Mouse (Mus musculus) forebrain, embryonic 14.5 days (tissue): ENCODE results near the gene Dact3. TPM values are rescaled to one million over a fixed set of nuclear protein-coding genes. Genes with fewer than 3 reads are reported as not detected.
A peak's percentile ranks its signal among the peaks of the same experiment; 100 is the strongest.

Experiments used
- ATAC-seq: fragments of 200-750 bp; cut with Nextera tagmentation; 2 replicates; pipeline ENCODE4 v1.8.0; 2017; ENCODE audit warnings: mild to moderate bottlenecking, moderate library complexity
- DNase-seq: peaks from one replicate; pipeline ENCODE4 v3.0.0-alpha.2; 2015; ENCODE audit warnings: low spot score
- H3K27ac ChIP-seq: fragments of 300-500 bp; sonication (generic); 2 replicates; pipeline ENCODE4 v1.5.1; 2014; ENCODE audit warnings: low read depth, mild to moderate bottlenecking, control low read depth, low read length, moderate library complexity
- H3K27me3 ChIP-seq: fragments of 300-500 bp; sonication (generic); replicated peaks from 2 replicates; pipeline ENCODE4 v1.6.1; 2014; ENCODE audit warnings: low read length, control low read depth, mixed read lengths; ENCODE audit not compliant: control insufficient read depth, insufficient read depth
- H3K36me3 ChIP-seq: fragments of 300-500 bp; sonication (generic); 2 replicates; pipeline ENCODE4 v1.6.1; 2014; ENCODE audit warnings: low read length, control low read depth; ENCODE audit not compliant: control insufficient read depth, insufficient read depth
- H3K4me1 ChIP-seq: fragments of 300-500 bp; sonication (generic); 2 replicates; pipeline ENCODE4 v1.6.1; 2014; ENCODE audit warnings: antibody characterized with exemption, low read length, control low read depth; ENCODE audit not compliant: control insufficient read depth, insufficient read depth
- H3K4me2 ChIP-seq: fragments of 300-500 bp; sonication (generic); 2 replicates; pipeline ENCODE4 v1.6.1; 2014; ENCODE audit warnings: mild to moderate bottlenecking, control low read depth, low read length
- H3K4me3 ChIP-seq: fragments of 300-500 bp; sonication (generic); 2 replicates; pipeline ENCODE4 v1.5.1; 2014; ENCODE audit warnings: low read depth, low read length, control low read depth
- H3K9ac ChIP-seq: fragments of 300-500 bp; sonication (generic); 2 replicates; pipeline ENCODE4 v1.6.1; 2014; ENCODE audit warnings: mild to moderate bottlenecking, low read length, control low read depth, moderate library complexity
- H3K9me3 ChIP-seq: fragments of 300-500 bp; sonication (generic); replicated peaks from 2 replicates; pipeline ENCODE4 v1.6.1; 2016; ENCODE audit warnings: low read length, control low read depth, mixed read lengths; ENCODE audit not compliant: control insufficient read depth
- WGBS: fragments of 180-500 bp; shearing (Covaris S2); extraction: QIAGEN DNeasy Blood & Tissue Kit; methylation state at CpG from one replicate; pipeline ENCODE4 v1.1.7; 2014; 5-methylcytosine and 5-hydroxymethylcytosine counted together
- polyA plus RNA-seq: library from polyadenylated mRNA; unstranded; fragments of >200 nt; fragmentation: Nextera tagmentation; extraction: Ambion mirVana; gene quantifications from 2 replicates; pipeline ENCODE4 v1.2.1, GENCODE M21; 2014

Gene Dact3
- 3.5 and 4.4 TPM in 2 replicates for polyA plus RNA-seq

DNA sequence AGATGAGACGGTGACA is at the start of gene Dact3:
Gene Dact3, plus strand, starts transcription at position 8 of the 16 bp plus-strand sequence.
- Histone ChIP-seq H3K9ac (peak within 1 kb of the TSS; percentile 84), H3K4me3 (peak within 1 kb of the TSS; percentile 69), H3K27ac (peak within 1 kb of the TSS; percentile 86), H3K36me3 (0 out of 2 replicates have a peak, but pooled peaks cover 4% of the 10 kb centered on the region), H3K27me3 (no peaks in the 10 kb centered on the region), H3K4me1 (peaks cover 16% of the 10 kb centered on the region), H3K9me3 (no peaks in the 10 kb centered on the region), H3K4me2 (peak within 1 kb of the TSS; percentile 96)
- DNase-seq (no peak), ATAC-seq (no peak)
- WGBS = 0% methylated on average over 1 of the region's 1 CpGs

DNA sequence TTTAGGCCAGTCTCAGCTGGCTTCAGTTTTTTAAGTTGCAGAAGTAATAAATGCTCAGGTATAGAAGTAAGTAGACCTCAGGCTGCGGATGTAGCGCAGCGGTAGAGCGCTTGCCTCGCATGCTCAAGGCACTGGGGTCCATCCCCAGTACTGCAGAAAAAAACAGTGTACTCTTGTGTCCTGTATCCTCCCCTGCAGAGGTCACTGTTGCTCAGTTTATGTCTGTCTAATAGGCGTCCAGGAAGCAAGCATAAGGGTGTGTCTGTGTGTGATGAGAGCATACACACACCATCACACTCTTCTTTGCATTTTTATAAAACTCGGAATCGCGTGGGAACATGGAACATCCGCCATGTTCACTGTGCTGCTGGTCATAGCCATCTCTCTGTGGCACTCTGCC is 49.3 kb upstream of the Dact3 start:
- Histone ChIP-seq H3K4me3 (no peak overlapping the region), H3K9ac (no peak overlapping the region), H3K4me1 (0 out of 2 replicates have a peak, but pooled peaks cover 3% of the 10 kb centered on the region), H3K9me3 (no peaks in the 10 kb centered on the region), H3K27me3 (no peaks in the 10 kb centered on the region), H3K27ac (no peak overlapping the region), H3K36me3 (peaks cover 83% of the 10 kb centered on the region), H3K4me2 (no peak overlapping the region)
- DNase-seq (no peak), ATAC-seq (no peak)
- 76% methylated on average over 10 of the region's 10 CpGs for WGBS

DNA sequence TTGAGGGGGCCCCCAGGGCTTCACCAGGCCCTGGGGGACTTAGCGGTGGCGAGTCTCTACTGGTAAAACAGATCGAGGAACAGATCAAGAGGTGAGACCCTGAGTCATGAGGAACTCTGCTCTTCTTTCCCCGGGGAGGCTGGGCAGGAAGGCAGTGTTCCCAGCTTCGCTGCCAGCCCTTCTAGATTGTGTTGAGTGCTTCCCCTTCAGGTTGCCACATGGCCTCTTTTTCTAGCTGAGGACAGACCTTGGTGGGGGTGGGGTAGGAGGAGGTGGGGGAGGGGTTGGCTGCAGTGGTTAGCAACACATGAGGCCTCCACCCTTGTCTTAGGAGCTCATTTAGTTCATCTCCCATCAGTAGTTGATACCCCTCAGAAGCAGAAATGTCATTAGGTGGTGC is 48.5 kb upstream of the Dact3 start:
- Histone ChIP-seq H3K4me1 (no peaks in the 10 kb centered on the region), H3K27me3 (no peaks in the 10 kb centered on the region), H3K36me3 (peaks cover 91% of the 10 kb centered on the region), H3K4me3 (no peak overlapping the region), H3K9ac (no peak overlapping the region), H3K4me2 (no peak overlapping the region), H3K27ac (no peak overlapping the region), H3K9me3 (no peaks in the 10 kb centered on the region)
- ATAC-seq (no peak), DNase-seq (no peak)
- WGBS = 95% methylated on average over 5 of the region's 5 CpGs

GRCm38 (mm10) chr7:16827274-16827673 is 47.8 kb upstream of the Dact3 start:
- no peak overlapping the region for H3K27ac ChIP-seq
- ATAC-seq (no peak), DNase-seq (no peak)
- no peaks in the 10 kb centered on the region for H3K27me3 ChIP-seq
- H3K4me1 ChIP-seq = no peaks in the 10 kb centered on the region
- H3K4me3 ChIP-seq = no peak overlapping the region
- H3K4me2 ChIP-seq = no peak overlapping the region
- H3K9me3 ChIP-seq = no peaks in the 10 kb centered on the region
- peaks cover 98% of the 10 kb centered on the region for H3K36me3 ChIP-seq
- 87% methylated on average over 4 of the region's 4 CpGs for WGBS
- H3K9ac ChIP-seq = no peak overlapping the region

GRCm38 (mm10) chr7:16830449-16830848 is 44.7 kb upstream of the Dact3 start:
- Histone ChIP-seq H3K4me3 (no peak overlapping the region), H3K27me3 (no peaks in the 10 kb centered on the region), H3K9me3 (no peaks in the 10 kb centered on the region), H3K27ac (no peak overlapping the region), H3K4me2 (no peak overlapping the region), H3K36me3 (peaks cover 100% of the 10 kb centered on the region), H3K4me1 (no peaks in the 10 kb centered on the region), H3K9ac (no peak overlapping the region)
- WGBS = 92% methylated on average over 9 of the region's 9 CpGs
- ATAC-seq (no peak), DNase-seq (no peak)

DNA sequence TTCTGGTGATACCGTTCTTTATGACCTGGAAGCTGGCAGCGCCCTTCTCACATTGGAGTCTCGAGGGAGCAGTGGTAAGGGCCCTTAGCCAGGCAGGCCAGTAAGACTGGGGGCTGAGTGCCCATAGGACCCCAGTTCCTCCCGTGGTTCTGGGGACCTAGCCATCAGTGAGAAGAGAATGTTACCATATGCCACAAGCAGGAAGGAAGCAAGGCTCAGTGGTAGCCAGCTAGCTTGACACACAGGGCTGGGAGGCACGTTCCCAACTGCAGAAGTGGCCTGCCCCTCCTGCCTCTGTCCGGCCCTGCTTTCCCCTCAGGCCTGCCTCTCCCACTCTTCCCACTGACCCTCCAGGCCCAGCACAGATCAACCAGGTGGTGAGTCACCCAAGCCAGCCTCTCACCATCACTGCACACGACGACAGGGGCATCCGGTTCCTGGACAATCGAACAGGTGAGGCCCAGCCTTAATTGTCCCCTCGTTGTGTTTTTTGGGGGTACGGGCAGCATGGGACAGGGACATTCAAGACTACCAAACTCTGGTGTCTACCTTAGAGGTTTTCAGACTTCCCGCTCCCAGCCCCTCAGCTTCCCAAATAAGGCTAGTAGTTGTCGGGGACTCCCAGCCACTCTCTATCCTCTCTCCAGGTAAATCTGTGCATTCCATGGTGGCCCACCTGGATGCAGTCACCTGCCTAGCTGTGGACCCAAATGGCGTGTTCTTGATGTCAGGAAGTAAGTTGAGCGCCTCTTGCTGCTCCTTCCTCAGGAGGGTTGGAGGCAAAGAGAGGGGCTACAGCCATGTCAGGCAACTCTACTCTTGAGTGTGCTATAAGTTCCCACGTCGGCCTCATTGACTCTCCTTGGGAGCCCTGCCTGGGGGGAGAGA is 37.0 kb upstream of the Dact3 start:
- no peaks in the 10 kb centered on the region for H3K27me3 ChIP-seq
- H3K9ac ChIP-seq = no peak overlapping the region
- DNase-seq (no peak), ATAC-seq (no peak)
- 93% methylated on average over 18 of the region's 18 CpGs for WGBS
- no peaks in the 10 kb centered on the region for H3K9me3 ChIP-seq
- no peak overlapping the region for H3K4me3 ChIP-seq
- 0 out of 2 replicates have a peak, but pooled peaks cover 2% of the 10 kb centered on the region for H3K4me1 ChIP-seq
- H3K27ac ChIP-seq = no peak overlapping the region
- no peak overlapping the region for H3K4me2 ChIP-seq
- H3K36me3 ChIP-seq = peaks cover 76% of the 10 kb centered on the region

- Histone ChIP-seq H3K4me2 (no peak overlapping the region), H3K27me3 (no peaks in the 10 kb centered on the region), H3K27ac (no peak overlapping the region), H3K4me3 (no peak overlapping the region), H3K36me3 (peaks cover 69% of the 10 kb centered on the region), H3K9me3 (no peaks in the 10 kb centered on the region), H3K4me1 (0 out of 2 replicates have a peak, but pooled peaks cover 5% of the 10 kb centered on the region), H3K9ac (no peak overlapping the region)
- DNase-seq = no peak
- no peak for ATAC-seq
- WGBS = 84% methylated on average over 6 of the region's 6 CpGs
Observed at GRCm38 (mm10) chr7:16838804-16839426, 36.2 kb upstream of the Dact3 start.

GRCm38 (mm10) chr7:16839427-16840108 is 35.5 kb upstream of the Dact3 start:
- DNase-seq = no peak
- WGBS = 96% methylated on average over 12 of the region's 12 CpGs
- Histone ChIP-seq H3K4me2 (no peak overlapping the region), H3K9me3 (no peaks in the 10 kb centered on the region), H3K27ac (no peak overlapping the region), H3K9ac (no peak overlapping the region), H3K4me1 (peaks cover 9% of the 10 kb centered on the region; the same call in 1 of the 2 replicates), H3K27me3 (no peaks in the 10 kb centered on the region), H3K36me3 (peaks cover 62% of the 10 kb centered on the region), H3K4me3 (no peak overlapping the region)
- no peak for ATAC-seq

DNA sequence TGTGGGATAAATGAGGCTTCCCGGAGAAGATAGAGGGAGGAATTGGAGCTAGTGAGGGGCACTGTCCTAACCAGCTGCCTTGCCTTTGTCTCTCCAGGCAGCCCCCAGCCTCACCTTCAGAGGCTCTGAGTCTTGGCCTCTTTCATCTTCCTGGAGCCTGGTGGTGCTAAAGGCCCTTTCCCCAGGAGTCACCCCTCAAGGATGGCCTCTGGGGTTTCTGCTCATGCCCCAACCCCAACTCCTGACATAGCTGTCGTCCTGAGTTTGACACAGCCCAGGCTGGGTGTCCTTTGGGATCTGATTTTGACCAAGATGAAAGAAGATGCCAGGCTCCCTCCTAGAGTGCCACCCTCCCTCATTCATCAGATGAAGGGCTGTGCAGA is 35.0 kb upstream of the Dact3 start:
- Histone ChIP-seq H3K4me1 (peaks cover 9% of the 10 kb centered on the region; the same call in 1 of the 2 replicates), H3K27me3 (no peaks in the 10 kb centered on the region), H3K9ac (no peak overlapping the region), H3K27ac (no peak overlapping the region), H3K4me2 (no peak overlapping the region), H3K36me3 (peaks cover 57% of the 10 kb centered on the region), H3K4me3 (no peak overlapping the region), H3K9me3 (no peaks in the 10 kb centered on the region)
- DNase-seq = no peak
- no peak for ATAC-seq
- 95% methylated on average over 2 of the region's 2 CpGs for WGBS
